Mouse (Mus musculus) myocyte (in vitro differentiated cells): ENCODE measurements at regions not wholly inside any gene's neighbourhood (a gene's known extent, or its start where the extent isn't known, plus 50 kb on each side); places are given as distances from the start of the nearest gene placed in this dataset.

Experiments used
- CEBPB ChIP-seq: IDR thresholded peaks from 2 replicates; pipeline ENCODE4 v1.6.1; 2011; ENCODE audit warnings: mild to moderate bottlenecking, moderate library complexity; ENCODE audit not compliant: poor library complexity, insufficient read depth, severe bottlenecking
- E2F4 ChIP-seq: IDR thresholded peaks from one replicate; pipeline ENCODE4 v1.6.1; 2011; ENCODE audit warnings: mild to moderate bottlenecking, control low read depth, moderate library complexity; ENCODE audit not compliant: insufficient read depth
- MAX ChIP-seq: IDR thresholded peaks from one replicate; pipeline ENCODE4 v1.6.1; 2011; ENCODE audit warnings: low read depth, mild to moderate bottlenecking, control low read depth
- MYOD1 ChIP-seq, 3 experiments: IDR thresholded peaks; one replicate each; pipeline ENCODE4 v1.6.1; 2011; ENCODE audit warnings: control low read depth in 2 of 3, low read depth in 2 of 3, mild to moderate bottlenecking in 2 of 3, moderate library complexity in 1 of 3; ENCODE audit not compliant: insufficient read length in 2 of 3, control insufficient read depth in 1 of 3
- MYOG ChIP-seq, 3 experiments: IDR thresholded peaks; one replicate each; pipeline ENCODE4 v1.6.1; 2011; ENCODE audit warnings: control low read depth in 2 of 3, low read depth in 2 of 3, mild to moderate bottlenecking in 2 of 3; ENCODE audit not compliant: insufficient read length in 2 of 3, control insufficient read depth in 1 of 3, insufficient read depth in 1 of 3
- POLR2A ChIP-seq: IDR thresholded peaks from one replicate; pipeline ENCODE4 v1.6.1; 2011; ENCODE audit warnings: low read depth, mild to moderate bottlenecking, control low read depth, moderate library complexity; ENCODE audit not compliant: insufficient read length
- POLR2AphosphoS2 ChIP-seq: IDR thresholded peaks from one replicate; pipeline ENCODE4 v1.6.1; 2011; ENCODE audit warnings: low read depth, control low read depth; ENCODE audit not compliant: insufficient read length
- SRF ChIP-seq: IDR thresholded peaks from one replicate; pipeline ENCODE4 v1.6.1; 2011; ENCODE audit warnings: low read depth; ENCODE audit not compliant: control insufficient read depth, insufficient read length
- TCF12 ChIP-seq: IDR thresholded peaks from one replicate; pipeline ENCODE4 v1.6.1; 2011; ENCODE audit warnings: mild to moderate bottlenecking, control low read depth; ENCODE audit not compliant: poor library complexity, insufficient read depth, severe bottlenecking
- TCF3 ChIP-seq: IDR thresholded peaks from one replicate; pipeline ENCODE4 v1.6.1; 2011; ENCODE audit warnings: low read depth, control low read depth; ENCODE audit not compliant: insufficient read length
- USF1 ChIP-seq: IDR thresholded peaks from one replicate; pipeline ENCODE4 v1.6.1; 2011; ENCODE audit warnings: low read depth, mild to moderate bottlenecking, control low read depth, moderate library complexity

- TF ChIP-seq SRF (no peak), E2F4 (no peak), POLR2A (no peak), POLR2AphosphoS2 (no peak), TCF12 (no peak), USF1 (no peak), MAX (no peak), CEBPB (no peak), MYOG (IDR thresholded peaks at IDR 0.05; ENCODE audit: control insufficient read depth in 1 of 3, insufficient read depth in 1 of 3, insufficient read length in 2 of 3, low read depth in 2 of 3) (no peak), TCF3 (no peak), MYOD1 (IDR thresholded peaks at IDR 0.05; ENCODE audit: control insufficient read depth in 1 of 3, insufficient read length in 2 of 3, low read depth in 2 of 3) (no peak)
Observed at GRCm38 (mm10) chr11:20915182-20915602, 84.3 kb upstream of the Lgalsl start.
